9 mouse cellular contexts compared by ENCODE assay signal in the genomic region with DNA sequence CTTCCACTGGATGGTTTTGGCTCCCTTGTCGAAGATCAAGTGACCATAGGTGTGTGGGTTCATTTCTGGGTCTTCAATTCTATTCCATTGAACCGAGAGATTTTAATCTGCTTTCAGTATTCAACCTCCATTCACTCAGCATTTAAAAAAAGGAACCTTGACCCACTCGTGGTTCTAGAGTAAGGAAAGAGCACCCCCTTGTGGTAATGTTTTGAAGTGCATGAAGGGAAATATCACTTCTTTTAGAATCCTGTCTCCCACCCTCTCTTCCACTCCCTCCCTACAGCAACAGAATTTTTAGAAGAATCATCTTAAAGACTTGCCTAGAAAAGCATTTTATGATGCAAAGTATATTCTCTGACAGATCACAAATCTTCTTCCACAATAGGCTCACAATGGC.
DNase-seq lines count a peak whose midpoint lies in the region; ATAC-seq lines count a peak whose summit lies in the region.
"Had no signal": no experiment of that assay in that cellular context is flagged by ENCODE, and none has a peak within 500 bp of the region (broad histone marks: within the 10 kb centered on the region; RNA-seq: fewer than 3 reads in every experiment).

No protein-coding gene starts in this region.

- H3K27me3 ChIP-seq in heart, embryonic 10.5 days (ENCODE audit: insufficient read depth, poor library complexity, severe bottlenecking) = no peaks in the 10 kb centered on the region
- no peaks in the 10 kb centered on the region for H3K27me3 ChIP-seq in midbrain, embryonic 14.5 days (ENCODE audit: control insufficient read depth, insufficient read depth, low read length)
- no peaks in the 10 kb centered on the region for H3K27me3 ChIP-seq in midbrain, embryonic 16.5 days (ENCODE audit: control insufficient read depth, insufficient read depth, low read depth, low read length)
- H3K27me3 ChIP-seq in neural tube, embryonic 15.5 days (replicated peaks) = no peaks in the 10 kb centered on the region
- H3K27me3 ChIP-seq: hindbrain, embryonic 15.5 days had no signal

- H3K36me3 ChIP-seq in heart, embryonic 10.5 days = no peaks in the 10 kb centered on the region
- H3K36me3 ChIP-seq in midbrain, embryonic 14.5 days (ENCODE audit: control insufficient read depth, insufficient read depth, low read length) = no peaks in the 10 kb centered on the region
- H3K36me3 ChIP-seq in midbrain, embryonic 16.5 days (ENCODE audit: control insufficient read depth, insufficient read depth, low read length) = no peaks in the 10 kb centered on the region
- no peaks in the 10 kb centered on the region for H3K36me3 ChIP-seq in neural tube, embryonic 15.5 days
- H3K36me3 ChIP-seq: hindbrain, embryonic 15.5 days had no signal

- H3K27ac ChIP-seq in heart, embryonic 10.5 days = no peak overlapping the region
- H3K27ac ChIP-seq in midbrain, embryonic 14.5 days (replicated peaks; ENCODE audit: low read depth, low read length) = no peak overlapping the region
- H3K27ac ChIP-seq in midbrain, embryonic 16.5 days (ENCODE audit: low read length) = no peak overlapping the region
- H3K27ac ChIP-seq in neural tube, embryonic 15.5 days (replicated peaks) = no peak overlapping the region
- H3K27ac ChIP-seq: hindbrain, embryonic 15.5 days had no signal

- H3K4me1 ChIP-seq in heart, embryonic 10.5 days = no peaks in the 10 kb centered on the region
- no peaks in the 10 kb centered on the region for H3K4me1 ChIP-seq in midbrain, embryonic 14.5 days (ENCODE audit: control insufficient read depth, insufficient read depth, low read length)
- no peaks in the 10 kb centered on the region for H3K4me1 ChIP-seq in midbrain, embryonic 16.5 days (ENCODE audit: control insufficient read depth, insufficient read depth, low read length)
- no peaks in the 10 kb centered on the region for H3K4me1 ChIP-seq in neural tube, embryonic 15.5 days
- H3K4me1 ChIP-seq: hindbrain, embryonic 15.5 days had no signal

- no peak overlapping the region for H3K9ac ChIP-seq in midbrain, embryonic 14.5 days (replicated peaks; ENCODE audit: low read length)
- no peak overlapping the region for H3K9ac ChIP-seq in midbrain, embryonic 16.5 days (ENCODE audit: low read depth, low read length)
- H3K9ac ChIP-seq in neural tube, embryonic 15.5 days (replicated peaks) = no peak overlapping the region
- H3K9ac ChIP-seq: hindbrain, embryonic 15.5 days had no signal

- H3K9me3 ChIP-seq in heart, embryonic 10.5 days = no peaks in the 10 kb centered on the region
- no peaks in the 10 kb centered on the region for H3K9me3 ChIP-seq in midbrain, embryonic 14.5 days (ENCODE audit: control insufficient read depth, low read length)
- H3K9me3 ChIP-seq in midbrain, embryonic 16.5 days (replicated peaks; ENCODE audit: control insufficient read depth, low read length, poor library complexity, severe bottlenecking) = no peaks in the 10 kb centered on the region
- H3K9me3 ChIP-seq in neural tube, embryonic 15.5 days (replicated peaks) = no peaks in the 10 kb centered on the region
- H3K9me3 ChIP-seq: hindbrain, embryonic 15.5 days had no signal

- DNase-seq in heart, adult 8-10 months (ENCODE audit: low spot score) = peak; percentile 47
- DNase-seq in heart, embryonic 10.5 days (ENCODE audit: low spot score) = no peak
- peak; percentile 76 for DNase-seq in midbrain, embryonic 14.5 days
- peak; percentile 40 for DNase-seq in NIH3T3 (ENCODE audit: low read depth)
- peak; percentile 8 for DNase-seq in large intestine, adult 2 months (ENCODE audit: low read depth, low spot score)
- no peak for DNase-seq in thymus, postnatal 4 days

- no peak overlapping the region for H3K4me3 ChIP-seq in heart, embryonic 10.5 days
- no peak overlapping the region for H3K4me3 ChIP-seq in midbrain, embryonic 14.5 days (replicated peaks; ENCODE audit: low read depth, low read length)
- no peak overlapping the region for H3K4me3 ChIP-seq in midbrain, embryonic 16.5 days (ENCODE audit: low read depth, low read length)
- H3K4me3 ChIP-seq in neural tube, embryonic 15.5 days (replicated peaks) = no peak overlapping the region
- H3K4me3 ChIP-seq: hindbrain, embryonic 15.5 days had no signal

- WGBS in heart, embryonic 10.5 days = 17% methylated on average over 3 of the region's 3 CpGs
- 25% methylated on average over 3 of the region's 3 CpGs for WGBS in midbrain, embryonic 14.5 days
- 14% methylated on average over 3 of the region's 3 CpGs for WGBS in midbrain, embryonic 16.5 days
- 26% methylated on average over 3 of the region's 3 CpGs for WGBS in large intestine, adult 2 months
- 16% methylated on average over 3 of the region's 3 CpGs for WGBS in neural tube, embryonic 15.5 days

- ATAC-seq in midbrain, embryonic 14.5 days (ENCODE audit: low FRiP score, low TSS enrichment) = no peak
- ATAC-seq in midbrain, embryonic 16.5 days = no peak
- ATAC-seq in neural tube, embryonic 15.5 days (ENCODE audit: low FRiP score) = no peak

- no peak overlapping the region for H3K4me2 ChIP-seq in midbrain, embryonic 14.5 days (ENCODE audit: low read length)
- no peak overlapping the region for H3K4me2 ChIP-seq in midbrain, embryonic 16.5 days (ENCODE audit: low read length)
- H3K4me2 ChIP-seq in neural tube, embryonic 15.5 days = no peak overlapping the region
- H3K4me2 ChIP-seq: hindbrain, embryonic 15.5 days had no signal

Comparison
In these comparisons a context has a peak if more than half of its experiments do, and no peak if none do; other contexts are left out.
1. DNase-seq: peak in heart, adult 8-10 months (single experiment), midbrain, embryonic 14.5 days (single experiment), NIH3T3 (single experiment) and large intestine, adult 2 months (single experiment); none in heart, embryonic 10.5 days (single experiment) and thymus, postnatal 4 days (single experiment).